Comparison of ENCODE assay signal across 20 mouse cellular contexts in genomic region chr14:46419269-46419668, GRCm38 (mm10). TPM values are rescaled to one million over a fixed set of nuclear protein-coding genes. Genes with fewer than 3 reads are reported as not detected.
DNase-seq lines count a peak whose midpoint lies in the region; ATAC-seq and TF ChIP-seq lines count a peak whose summit lies in the region.
"Had no signal": no experiment of that assay in that cellular context is flagged by ENCODE, and none has a peak within 500 bp of the region (broad histone marks: within the 10 kb centered on the region; RNA-seq: fewer than 3 reads in every experiment).

No protein-coding gene starts in this region.

- no peak overlapping the region for H3K9ac ChIP-seq in lung, postnatal 0 days (replicated peaks; ENCODE audit: low read depth)
- H3K9ac ChIP-seq in hindbrain, embryonic 11.5 days (ENCODE audit: low read depth, low read length): no peak overlapping the region
- H3K9ac ChIP-seq: lung, embryonic 15.5 days had no signal

- no peak for TF ChIP-seq CTCF in lung, postnatal 0 days (IDR thresholded peaks at IDR 0.05)

- H3K36me3 ChIP-seq in lung, postnatal 0 days (ENCODE audit: insufficient read depth, low read length): no peaks in the 10 kb centered on the region
- no peaks in the 10 kb centered on the region for H3K36me3 ChIP-seq in hindbrain, embryonic 11.5 days (ENCODE audit: control insufficient read depth, insufficient read depth, low read length)
- H3K36me3 ChIP-seq: lung, embryonic 15.5 days had no signal

- no peaks in the 10 kb centered on the region; the same call in 1 of the 2 replicates for H3K9me3 ChIP-seq in lung, postnatal 0 days (ENCODE audit: low read length)
- no peaks in the 10 kb centered on the region for H3K9me3 ChIP-seq in hindbrain, embryonic 11.5 days (ENCODE audit: control insufficient read depth, low read length)
- H3K9me3 ChIP-seq: lung, embryonic 15.5 days had no signal

- 60% methylated on average over 11 of the region's 11 CpGs for WGBS in lung, postnatal 0 days
- WGBS in hindbrain, embryonic 11.5 days: 61% methylated on average over 11 of the region's 11 CpGs

- H3K4me3 ChIP-seq in lung, postnatal 0 days (ENCODE audit: low read depth, low read length): no peak overlapping the region
- no peak overlapping the region for H3K4me3 ChIP-seq in hindbrain, embryonic 11.5 days (ENCODE audit: low read depth, low read length)
- H3K4me3 ChIP-seq: lung, embryonic 15.5 days had no signal

- no peak overlapping the region for H3K27ac ChIP-seq in lung, postnatal 0 days (ENCODE audit: low read length)
- no peak overlapping the region for H3K27ac ChIP-seq in hindbrain, embryonic 11.5 days (ENCODE audit: low read depth, low read length)
- H3K27ac ChIP-seq: gastrocnemius, adult 2 months; lung, embryonic 15.5 days had no signal

- no peak for TF ChIP-seq EP300 in lung, postnatal 0 days (IDR thresholded peaks at IDR 0.05)

- no peak overlapping the region for H3K4me2 ChIP-seq in lung, postnatal 0 days (replicated peaks; ENCODE audit: low read depth, low read length)
- H3K4me2 ChIP-seq in hindbrain, embryonic 11.5 days (replicated peaks; ENCODE audit: low read depth, low read length): no peak overlapping the region
- H3K4me2 ChIP-seq: lung, embryonic 15.5 days had no signal

- no peaks in the 10 kb centered on the region for H3K27me3 ChIP-seq in lung, postnatal 0 days (replicated peaks; ENCODE audit: insufficient read depth, low read length)
- H3K27me3 ChIP-seq in hindbrain, embryonic 11.5 days (ENCODE audit: control insufficient read depth, insufficient read depth, low read length): no peaks in the 10 kb centered on the region
- H3K27me3 ChIP-seq: lung, embryonic 15.5 days had no signal

- ATAC-seq in lung, postnatal 0 days: no peak
- ATAC-seq in hindbrain, embryonic 11.5 days (ENCODE audit: low FRiP score): no peak
- ATAC-seq: activated CD4-positive, CD25-positive, alpha-beta regulatory T cell, adult 4 months had no signal

- peak; percentile 39 for DNase-seq in embryo, embryonic 10 days (ENCODE audit: low spot score)
- no peak for DNase-seq in embryo, embryonic 11 days
- peak; percentile 7 for DNase-seq in retina, postnatal 1 day
- DNase-seq in retina, embryonic 14.5 days (ENCODE audit: low spot score): no peak
- peak; percentile 32 for DNase-seq in kidney, postnatal 14 days
- no peak for DNase-seq in lung, postnatal 0 days (ENCODE audit: low spot score)
- no peak for DNase-seq in layer of hippocampus, postnatal 25 days (ENCODE audit: extremely low spot score in 1 of 2, low spot score in 1 of 2)
- no peak for DNase-seq in hindbrain, embryonic 11.5 days (ENCODE audit: low spot score)
- DNase-seq: cerebellum, adult 9-10 months; gastrocnemius, adult 2 months; liver; right cerebral cortex, postnatal 4 days had no signal

- no peaks in the 10 kb centered on the region for H3K4me1 ChIP-seq in lung, postnatal 0 days (ENCODE audit: insufficient read depth, low read depth, low read length)
- H3K4me1 ChIP-seq in hindbrain, embryonic 11.5 days (replicated peaks; ENCODE audit: control insufficient read depth, insufficient read depth, low read length): no peaks in the 10 kb centered on the region
- H3K4me1 ChIP-seq: lung, embryonic 15.5 days had no signal

RNA-seq across cellular contexts. Expression of gene Bmp4, which starts 28.8 kb away (rescaled TPM):
- 34.3 and 42.7 TPM in 2 replicates for polyA plus RNA-seq in lung, postnatal 0 days (2015; fragmentation: Nextera tagmentation; extraction: Ambion mirVana)
- total RNA-seq in layer of hippocampus, postnatal 25 days (2021): 1 to 10 TPM; 5.9 to 8.0 TPM
- polyA plus RNA-seq in hindbrain, embryonic 11.5 days (2014; fragmentation: Nextera tagmentation; extraction: Ambion mirVana): 11.4 and 12.3 TPM in 2 replicates
- total RNA-seq: MEL had no signal

RNA-seq across cellular contexts. Expression of gene Gm15217, which starts 40.1 kb away (rescaled TPM):
- 0.76 and 0.93 TPM in 2 replicates for polyA plus RNA-seq in lung, postnatal 0 days (2015; fragmentation: Nextera tagmentation; extraction: Ambion mirVana)
- not detected for total RNA-seq in layer of hippocampus, postnatal 25 days (2021)
- polyA plus RNA-seq in hindbrain, embryonic 11.5 days (2014; fragmentation: Nextera tagmentation; extraction: Ambion mirVana): not detected in 2 replicates
- total RNA-seq: gastrocnemius, adult 2 months; heart, postnatal 25 days; layer of hippocampus, adult 18-20 months; left cerebral cortex, postnatal 14 days; megakaryocyte, adult 5-6 weeks; MEL had no signal
- polyA plus RNA-seq: activated CD4-positive, CD25-positive, alpha-beta regulatory T cell, adult 4 months; embryonic facial prominence, embryonic 11.5 days had no signal

Comparison
In these comparisons a context has a peak if more than half of its experiments do, and no peak if none do; other contexts are left out.
1. DNase-seq: peak in embryo, embryonic 10 days (single experiment), retina, postnatal 1 day (single experiment) and kidney, postnatal 14 days (single experiment); none in embryo, embryonic 11 days (single experiment), retina, embryonic 14.5 days (single experiment), lung, postnatal 0 days (single experiment), layer of hippocampus, postnatal 25 days (0 of 2) and hindbrain, embryonic 11.5 days (single experiment).